Mouse (Mus musculus) gastrocnemius, postnatal 10 days (tissue): ENCODE results near the gene Cdh8. TPM values are rescaled to one million over a fixed set of nuclear protein-coding genes. Genes with fewer than 3 reads are reported as not detected.
A peak's percentile ranks its signal among the peaks of the same experiment; 100 is the strongest.

Experiments
- DNase-seq: peaks from one replicate; pipeline ENCODE4 v3.0.0; 2021; ENCODE audit warnings: mixed read lengths
- long read RNA-seq, 2 experiments: library from polyadenylated mRNA; stranded (forward); transcript quantifications; one replicate each; pipeline ENCODE4 v2.0.0; 2021
- total RNA-seq, 2 experiments: library from RNA; stranded (reverse); gene quantifications; 2 replicates each; pipeline ENCODE4 v1.2.3; 2021

Cdh8 gene
- total RNA-seq, result under 1 TPM; 0.38 to 0.41 TPM
- long read RNA-seq, experiment 1, result 0 reads
- long read RNA-seq, experiment 2, result 0 reads

DNA sequence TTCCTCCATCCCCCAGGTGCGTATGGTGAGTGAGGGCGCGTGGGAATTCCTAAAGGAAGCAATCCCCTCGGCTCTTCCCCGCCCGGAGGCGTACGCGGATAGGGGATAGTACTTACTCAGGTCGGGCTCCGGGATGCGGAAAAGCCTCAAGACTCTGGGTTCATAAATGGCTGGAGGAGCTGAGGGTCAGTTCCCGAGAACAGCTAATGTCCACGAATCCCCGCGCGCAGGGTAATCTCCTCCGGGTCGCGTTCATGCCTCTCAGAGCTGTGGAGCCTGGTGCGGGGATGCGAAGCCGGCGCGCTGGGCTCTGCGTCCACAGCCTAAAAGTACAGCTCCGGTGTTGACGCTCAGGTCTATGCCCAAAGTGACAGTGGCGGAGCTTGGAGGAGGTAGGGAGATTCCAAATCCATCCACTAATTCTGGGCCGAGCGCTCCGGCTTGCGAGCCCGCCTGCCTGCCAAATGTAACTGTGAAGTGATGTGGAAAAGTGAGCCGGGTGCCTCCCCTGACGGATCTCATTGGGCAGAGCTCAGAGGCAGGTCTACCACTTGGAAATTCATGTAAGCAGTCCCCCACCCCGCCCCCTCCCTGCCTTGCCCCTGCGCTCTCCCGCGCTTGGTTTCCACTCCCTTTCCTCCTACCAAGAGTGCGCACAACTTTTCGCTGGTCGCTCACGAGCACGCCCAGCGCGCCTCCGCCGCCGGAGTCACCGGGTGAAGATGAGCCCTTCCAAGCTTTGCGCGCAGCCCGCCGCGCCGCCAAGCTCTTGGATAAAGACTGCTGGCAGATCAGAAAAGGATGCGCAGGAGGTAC lies at the start of gene Cdh8:
Cdh8 (minus strand) TSS at position 506 of the 816 bp plus-strand sequence.
- DNase-seq, result no peak

DNA sequence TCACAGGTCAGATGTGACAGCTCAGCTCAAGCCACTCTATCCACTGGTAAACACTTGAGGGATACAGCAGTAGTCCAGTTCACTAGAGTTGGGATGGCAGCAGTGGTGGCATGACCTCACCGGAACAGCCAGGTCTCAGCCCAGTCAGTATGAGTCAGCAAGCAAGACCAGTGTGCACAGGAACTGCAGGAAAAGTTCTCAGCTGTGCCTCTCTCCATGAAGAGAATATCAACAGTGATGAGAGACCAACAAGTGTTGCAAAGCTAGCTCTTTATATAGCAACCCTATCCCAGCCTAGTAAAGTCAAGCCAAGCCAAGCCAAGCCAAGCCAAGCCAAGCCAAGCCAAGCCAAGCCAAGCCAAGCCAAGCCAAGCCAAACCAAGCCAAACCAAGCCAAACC lies 30.2 kb upstream of the Cdh8 start:
- no peak for DNase-seq

- no peak for DNase-seq
These were observed 9.6 kb upstream of the Cdh8 start for GRCm38 (mm10) chr8:99425901-99426300.

- DNase-seq, result no peak
These were observed 5.2 kb upstream of the Cdh8 start for GRCm38 (mm10) chr8:99421516-99421915.

- no peak for DNase-seq
These were observed 3.5 kb upstream of the Cdh8 start for GRCm38 (mm10) chr8:99419726-99420125.

GRCm38 (mm10) chr8:99417456-99417855 lies 1.2 kb upstream of the Cdh8 start:
- DNase-seq, result no peak

GRCm38 (mm10) chr8:99415076-99415965 lies 950 bp downstream of the Cdh8 start:
- DNase-seq, result peak; percentile 12

DNA sequence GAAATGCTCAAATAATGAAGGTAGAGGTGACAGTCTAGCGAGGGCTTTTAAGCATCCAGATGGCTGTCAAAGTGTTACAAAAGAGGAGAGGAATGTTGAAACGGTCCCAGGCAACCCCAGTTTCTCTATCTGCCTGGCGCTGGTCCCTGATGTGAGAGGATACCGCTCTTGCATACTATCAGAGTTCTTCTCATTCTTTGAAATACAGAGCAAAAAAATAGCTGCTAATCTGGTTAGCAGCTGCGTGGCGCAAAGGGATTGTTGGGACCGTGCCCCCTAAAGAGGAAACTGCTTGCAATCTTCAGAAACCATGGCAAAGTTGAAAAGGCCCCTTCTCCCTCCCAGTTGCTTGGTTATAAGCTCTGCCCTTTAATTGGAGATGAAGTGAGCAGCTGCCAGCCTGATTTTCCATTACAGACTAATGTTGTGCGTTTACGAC lies 1.8 kb downstream of the Cdh8 start:
- DNase-seq, result no peak

GRCm38 (mm10) chr8:99413877-99414482 lies 2.3 kb downstream of the Cdh8 start:
- DNase-seq, result no peak

- no peak for DNase-seq
These were observed 22.4 kb downstream of the Cdh8 start for GRCm38 (mm10) chr8:99393908-99394307.

DNA sequence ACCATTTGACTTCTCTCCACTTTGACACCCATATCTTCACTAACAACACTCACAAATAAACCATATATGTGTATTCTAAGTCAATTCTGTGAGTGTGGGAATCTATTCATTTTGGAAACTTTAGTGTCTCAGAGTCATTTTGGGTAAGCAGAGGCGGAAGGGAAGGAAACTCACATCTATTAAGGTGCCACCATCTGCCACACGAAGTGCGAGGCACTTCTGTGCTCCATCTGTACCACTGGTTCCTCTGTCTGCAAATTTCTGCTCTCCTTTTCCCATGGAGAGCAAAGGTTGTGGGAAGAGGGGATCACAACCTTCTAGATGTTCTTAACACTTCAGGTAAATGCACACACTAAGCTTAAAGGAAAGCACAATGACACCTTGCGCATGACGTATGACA lies 46.2 kb downstream of the Cdh8 start:
- DNase-seq, result no peak

DNA sequence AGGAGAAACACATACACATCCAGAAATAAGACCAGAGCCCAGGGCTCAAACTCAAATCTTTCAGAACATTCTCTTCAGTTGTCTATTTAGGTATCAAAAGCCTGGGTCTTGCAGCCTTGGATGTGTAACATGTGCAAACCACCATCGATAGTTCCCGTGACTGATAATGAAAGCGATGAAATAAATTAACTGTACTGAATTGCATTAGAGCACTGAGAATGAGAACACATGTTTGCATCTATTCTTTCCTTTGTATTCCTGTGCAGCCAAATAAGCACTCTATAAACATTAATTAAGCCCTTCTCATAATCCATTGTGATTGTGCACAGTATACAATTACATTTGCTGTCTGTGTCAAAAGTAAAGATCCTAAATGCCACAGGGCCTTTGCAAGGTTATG lies 47.1 kb downstream of the Cdh8 start:
- no peak for DNase-seq

DNA sequence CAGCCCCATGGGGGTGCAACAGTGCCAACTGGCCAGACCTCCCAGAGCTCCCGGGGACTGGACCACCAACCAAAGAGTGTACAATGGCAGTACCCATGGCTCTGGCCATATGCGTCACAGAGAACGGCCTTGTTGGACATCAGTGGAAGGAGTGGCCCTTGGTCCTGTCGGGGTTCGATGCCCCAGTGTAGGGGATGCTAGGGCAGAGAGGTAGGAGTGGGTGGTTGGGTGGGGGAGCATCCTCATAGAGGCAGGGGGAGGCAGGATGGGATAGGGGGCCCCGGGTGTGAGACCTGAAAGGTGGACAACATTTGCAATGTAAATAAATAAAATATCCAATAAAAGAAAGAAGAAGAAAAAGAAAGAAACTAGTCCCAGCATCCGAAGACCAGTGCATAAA lies 47.8 kb downstream of the Cdh8 start:
- DNase-seq, result no peak

GRCm38 (mm10) chr8:99353923-99354322 lies 62.3 kb downstream of the Cdh8 start:
- no peak for DNase-seq

DNA sequence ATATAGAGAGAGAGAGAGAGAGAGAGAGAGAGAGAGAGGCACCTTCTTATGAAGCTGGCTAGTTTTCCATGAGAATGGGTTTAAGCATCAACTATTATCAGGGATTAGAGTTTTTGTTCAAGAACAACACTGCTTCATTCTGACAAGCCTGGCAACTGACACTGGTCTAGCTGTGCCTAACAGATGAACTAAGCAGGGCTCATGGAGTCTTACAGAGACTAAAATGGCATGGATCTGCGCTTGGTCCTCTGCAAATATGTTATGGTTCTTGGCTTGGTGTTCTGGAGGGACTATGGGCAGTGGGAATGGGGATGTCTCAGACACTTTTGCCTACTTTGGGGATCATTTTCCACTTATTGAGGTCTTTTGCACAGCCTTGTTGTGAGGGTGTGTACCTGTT lies 63.0 kb downstream of the Cdh8 start:
- no peak for DNase-seq

DNA sequence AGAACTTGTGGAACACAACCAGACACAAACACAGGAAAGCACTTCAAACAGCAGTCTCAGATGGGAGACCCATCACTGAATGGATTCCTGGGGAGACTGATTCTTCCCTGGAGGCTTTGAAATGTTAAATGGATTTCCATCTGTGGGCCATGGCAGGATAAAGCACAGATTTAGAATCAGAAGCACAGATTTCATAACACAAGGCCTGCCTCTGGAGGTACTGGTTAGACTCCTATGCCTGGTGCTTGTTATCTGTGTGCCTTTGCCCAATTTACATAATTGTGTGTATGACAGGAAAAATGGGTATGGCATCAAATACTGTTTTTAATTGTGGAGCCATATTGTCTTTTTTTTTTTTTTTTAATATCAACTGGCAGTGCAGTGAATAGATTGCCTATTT lies 66.8 kb downstream of the Cdh8 start:
- no peak for DNase-seq

- DNase-seq, result no peak
These were observed 67.7 kb downstream of the Cdh8 start for GRCm38 (mm10) chr8:99348618-99349017.

GRCm38 (mm10) chr8:99339310-99339709 lies 77.0 kb downstream of the Cdh8 start:
- no peak for DNase-seq

GRCm38 (mm10) chr8:99327559-99327958 lies 88.7 kb downstream of the Cdh8 start:
- no peak for DNase-seq

- no peak for DNase-seq
These were observed 101.7 kb downstream of the Cdh8 start for GRCm38 (mm10) chr8:99314561-99314960.

GRCm38 (mm10) chr8:99304184-99304583 lies 112.1 kb downstream of the Cdh8 start:
- no peak for DNase-seq

GRCm38 (mm10) chr8:99290201-99290600 lies 126.1 kb downstream of the Cdh8 start:
- no peak for DNase-seq

DNA sequence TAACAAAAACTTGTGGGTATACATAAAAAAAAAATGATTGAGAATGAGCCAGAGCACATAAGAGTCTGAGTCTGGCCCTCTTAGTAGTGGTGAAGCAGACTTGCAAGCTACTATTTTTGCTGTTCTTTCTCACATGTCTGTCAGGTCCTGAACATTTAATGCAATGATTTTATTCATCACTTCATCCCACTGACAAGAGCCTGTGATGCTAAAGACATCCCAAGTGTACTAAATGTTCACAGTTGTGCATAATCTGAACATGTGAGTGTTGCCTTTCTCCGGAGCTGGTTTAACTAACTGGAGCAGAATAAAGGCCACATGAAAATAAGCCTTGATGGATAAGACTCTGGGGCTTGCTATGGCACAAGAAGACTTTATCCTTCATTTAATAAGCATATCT lies 131.2 kb downstream of the Cdh8 start:
- DNase-seq, result no peak
